Mouse (Mus musculus) kidney, embryonic 16.5 days (tissue): Measurements from ENCODE around the gene Map4k1. TPM values are rescaled to one million over a fixed set of nuclear protein-coding genes. Genes with fewer than 3 reads are reported as not detected.

Experiments used
- ATAC-seq: fragments of 200-750 bp; cut with Nextera tagmentation; 2 replicates; pipeline ENCODE4 v1.8.0; 2017; ENCODE audit warnings: moderate TSS enrichment; ENCODE audit not compliant: low FRiP score, low TSS enrichment
- H3K27ac ChIP-seq: fragments of 300-500 bp; sonication (generic); 2 replicates; pipeline ENCODE4 v1.5.1; 2014; ENCODE audit warnings: low read length
- H3K27me3 ChIP-seq: fragments of 300-500 bp; sonication (generic); 2 replicates; pipeline ENCODE4 v1.6.1; 2014; ENCODE audit warnings: low read length, control low read depth, mixed read lengths; ENCODE audit not compliant: insufficient read depth
- H3K36me3 ChIP-seq: fragments of 300-500 bp; sonication (generic); 2 replicates; pipeline ENCODE4 v1.6.1; 2014; ENCODE audit warnings: low read length, control low read depth, mixed read lengths; ENCODE audit not compliant: insufficient read depth
- H3K4me1 ChIP-seq: fragments of 300-500 bp; sonication (generic); 2 replicates; pipeline ENCODE4 v1.6.1; 2014; ENCODE audit warnings: low read length, control low read depth, mixed read lengths; ENCODE audit not compliant: insufficient read depth
- H3K4me2 ChIP-seq: fragments of 300-500 bp; sonication (generic); replicated peaks from 2 replicates; pipeline ENCODE4 v1.6.1; 2014; ENCODE audit warnings: low read depth, low read length
- H3K4me3 ChIP-seq: fragments of 300-500 bp; sonication (generic); 2 replicates; pipeline ENCODE4 v1.5.1; 2014; ENCODE audit warnings: mild to moderate bottlenecking, low read length
- H3K9ac ChIP-seq: fragments of 300-500 bp; sonication (generic); replicated peaks from 2 replicates; pipeline ENCODE4 v1.6.1; 2014; ENCODE audit warnings: low read length
- H3K9me3 ChIP-seq: fragments of 300-500 bp; sonication (generic); 2 replicates; pipeline ENCODE4 v1.6.1; 2016; ENCODE audit warnings: low read length, control low read depth
- WGBS: fragments of 180-500 bp; shearing (Covaris S2); extraction: QIAGEN DNeasy Blood & Tissue Kit; methylation state at CpG from one replicate; pipeline ENCODE4 v1.1.7; 2014; 5-methylcytosine and 5-hydroxymethylcytosine counted together
- polyA plus RNA-seq: library from polyadenylated mRNA; unstranded; fragments of >200 nt; fragmentation: Nextera tagmentation; extraction: Ambion mirVana; gene quantifications from 2 replicates; pipeline ENCODE4 v1.2.1, GENCODE M21; 2015

Gene Map4k1
- polyA plus RNA-seq, 1 experiment from 2014 or later, result 9.7 TPM

DNA sequence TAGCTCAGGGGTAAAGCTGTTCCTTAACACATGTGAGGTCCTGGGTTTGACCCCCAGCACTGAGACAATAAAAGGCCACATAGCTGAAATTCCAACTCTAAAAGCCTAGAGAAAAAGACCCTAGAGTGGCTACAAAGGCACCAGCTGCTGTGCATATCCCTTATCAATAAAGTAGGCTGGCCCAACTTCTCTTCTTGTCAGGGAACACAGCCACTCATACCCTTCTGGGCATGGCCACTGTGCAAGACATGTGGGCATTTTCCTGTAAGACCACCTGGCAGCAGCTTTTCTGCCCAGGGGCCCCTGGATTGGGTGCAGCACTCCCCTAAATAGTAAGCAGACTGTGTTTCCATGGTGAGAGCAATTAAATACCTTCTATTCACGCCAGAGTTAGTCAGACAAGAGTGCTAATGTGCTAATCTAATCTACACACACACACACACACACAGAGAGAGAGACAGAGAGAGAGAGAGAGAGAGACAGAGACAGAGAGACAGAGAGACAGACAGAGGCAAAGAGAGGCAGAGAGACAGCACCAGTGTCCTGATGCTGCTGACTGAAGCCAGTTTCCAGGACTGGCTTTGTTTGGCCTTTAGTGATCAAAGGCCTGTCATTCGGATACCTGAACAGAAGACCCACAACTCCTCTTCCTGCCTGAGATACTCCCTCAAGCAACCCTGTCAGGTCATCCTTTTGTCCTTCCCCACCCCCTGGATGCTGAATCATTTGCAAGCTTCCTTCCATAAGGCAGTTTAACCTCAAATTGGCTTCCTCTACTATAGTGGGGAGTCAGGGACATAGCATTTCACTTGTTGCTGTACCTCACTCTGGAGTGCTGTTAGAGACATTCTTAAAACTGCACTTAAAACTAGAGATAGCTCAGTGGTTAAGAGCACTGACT is 28.1 kb upstream of the Map4k1 start:
- no peaks in the 10 kb centered on the region for H3K36me3 ChIP-seq
- 11% methylated on average over 2 of the region's 2 CpGs for WGBS
- no peak overlapping the region for H3K4me3 ChIP-seq
- H3K27ac ChIP-seq, result peak overlapping the region; percentile 88
- H3K9ac ChIP-seq, result no peak overlapping the region; the same call in 1 of the 2 replicates
- peak overlapping the region; percentile 6; the same call in 1 of the 2 replicates for H3K4me2 ChIP-seq
- H3K4me1 ChIP-seq, result peaks cover 91% of the 10 kb centered on the region
- ATAC-seq, result 0 out of 2 replicates have a peak, but pooled peaks have one; percentile 14
- no peaks in the 10 kb centered on the region for H3K27me3 ChIP-seq
- H3K9me3 ChIP-seq, result no peaks in the 10 kb centered on the region

DNA sequence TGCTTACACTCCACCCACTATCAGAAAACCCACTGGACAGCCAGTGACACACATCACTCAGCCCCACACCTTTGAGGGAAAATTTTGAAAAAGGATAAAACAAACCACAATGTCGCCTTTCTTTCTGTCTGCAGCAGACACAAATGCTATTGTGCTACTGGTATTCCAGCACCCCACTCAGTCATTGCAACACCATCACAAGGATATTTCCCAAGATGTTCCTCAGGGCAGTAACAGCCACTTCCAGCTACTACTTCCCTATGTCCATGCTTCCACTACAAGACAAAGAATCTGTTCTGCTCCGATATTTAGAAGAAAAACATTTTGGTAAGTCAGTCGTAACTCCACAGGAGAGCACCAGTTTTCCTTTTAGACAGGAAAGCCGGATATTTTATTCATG is 27.1 kb upstream of the Map4k1 start:
- 82% methylated on average over 4 of the region's 4 CpGs for whole genome bisulfite sequencing
- Histone ChIP-seq H3K4me2 (no peak overlapping the region), H3K4me3 (no peak overlapping the region), H3K9me3 (no peaks in the 10 kb centered on the region), H3K9ac (no peak overlapping the region), H3K27ac (peak overlapping the region; percentile 39; the same call in 1 of the 2 replicates), H3K36me3 (no peaks in the 10 kb centered on the region), H3K4me1 (peaks cover 91% of the 10 kb centered on the region), H3K27me3 (no peaks in the 10 kb centered on the region)
- no peak for ATAC-seq

DNA sequence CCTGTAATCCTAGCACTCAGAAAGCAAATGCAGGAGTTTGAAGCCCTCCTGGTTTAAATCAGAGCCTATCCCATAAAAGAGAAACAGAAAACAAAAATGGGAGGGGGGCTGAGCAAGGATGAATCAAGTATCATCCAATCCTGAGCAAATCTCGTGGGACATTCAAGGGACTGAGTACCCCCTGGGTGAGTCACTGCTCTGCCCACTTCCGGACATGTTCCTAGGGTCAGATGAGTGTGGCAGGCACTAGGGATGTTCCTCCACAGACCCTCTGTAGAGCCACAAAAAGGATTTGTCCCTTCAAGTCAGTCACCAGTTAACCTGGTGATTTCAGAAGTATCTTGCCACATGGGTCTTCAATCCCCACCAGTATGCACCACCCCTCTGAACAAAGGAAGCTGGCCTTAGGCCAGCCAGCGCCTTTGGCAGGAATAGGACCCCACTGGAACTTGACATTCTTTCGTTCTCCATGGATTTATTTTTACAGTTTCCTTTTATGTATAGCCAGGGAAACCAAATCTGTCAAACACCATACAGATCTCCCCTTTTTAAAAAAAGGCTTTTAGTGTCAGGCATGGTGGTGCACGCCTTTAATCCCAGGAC is 26.5 kb upstream of the Map4k1 start:
- WGBS, result 54% methylated on average over 5 of the region's 5 CpGs

DNA sequence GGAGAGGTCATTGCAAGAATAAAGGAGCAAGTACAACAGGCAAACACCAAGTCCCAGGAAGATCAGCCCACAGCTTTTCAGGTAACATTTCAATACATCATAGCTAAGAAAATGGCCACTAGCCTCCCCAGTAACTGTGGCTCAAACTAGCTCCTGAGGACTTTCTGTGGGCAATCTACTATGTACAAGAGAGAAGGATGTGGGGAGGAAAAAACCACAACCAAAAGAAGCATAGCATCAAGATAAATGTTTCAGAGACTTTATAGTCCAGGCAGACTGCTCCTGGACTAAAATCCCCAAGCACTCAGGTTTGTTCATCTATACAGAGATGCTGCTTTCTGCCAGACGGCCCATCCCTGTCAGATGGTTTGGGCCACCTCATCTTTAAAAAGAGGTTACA is 25.6 kb upstream of the Map4k1 start:
- WGBS, result 89% methylated on average over 1 of the region's 1 CpGs

More for the DNA sequence above, 26.5 kb upstream of the Map4k1 start:
- Histone ChIP-seq H3K4me3 (no peak overlapping the region), H3K9me3 (no peaks in the 10 kb centered on the region), H3K27ac (peak overlapping the region; percentile 39; the same call in 1 of the 2 replicates), H3K27me3 (no peaks in the 10 kb centered on the region), H3K36me3 (no peaks in the 10 kb centered on the region), H3K4me2 (no peak overlapping the region), H3K9ac (no peak overlapping the region), H3K4me1 (peaks cover 91% of the 10 kb centered on the region)
- ATAC-seq, result no peak

DNA sequence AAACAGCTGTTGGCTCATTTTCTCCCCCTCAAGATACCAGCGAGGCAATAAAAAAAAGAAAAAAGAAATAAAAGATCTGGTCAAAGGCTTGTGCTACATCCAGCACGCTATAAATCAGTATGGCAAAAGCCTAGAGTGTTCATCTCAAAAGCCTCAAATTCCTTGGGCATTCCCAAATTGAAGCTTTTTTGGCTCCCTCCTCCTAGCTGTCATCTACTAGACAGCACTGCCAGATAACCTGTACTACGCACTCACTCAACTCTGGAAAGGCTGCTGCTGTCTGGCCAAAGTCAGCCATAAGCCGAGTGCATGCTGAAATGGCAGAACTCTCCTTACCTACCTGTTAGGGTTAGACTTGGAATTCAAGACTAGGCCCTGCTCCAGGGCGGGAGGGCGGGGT is 24.6 kb upstream of the Map4k1 start:
- Histone ChIP-seq H3K9ac (no peak overlapping the region), H3K27ac (0 out of 2 replicates have a peak overlapping the region, but pooled peaks have one; percentile 16)

More for the DNA sequence above, 25.6 kb upstream of the Map4k1 start:
- Histone ChIP-seq H3K36me3 (no peaks in the 10 kb centered on the region), H3K4me1 (peaks cover 91% of the 10 kb centered on the region), H3K4me3 (no peak overlapping the region), H3K27ac (no peak overlapping the region), H3K27me3 (no peaks in the 10 kb centered on the region), H3K9ac (no peak overlapping the region), H3K4me2 (no peak overlapping the region), H3K9me3 (no peaks in the 10 kb centered on the region)
- ATAC-seq, result no peak

DNA sequence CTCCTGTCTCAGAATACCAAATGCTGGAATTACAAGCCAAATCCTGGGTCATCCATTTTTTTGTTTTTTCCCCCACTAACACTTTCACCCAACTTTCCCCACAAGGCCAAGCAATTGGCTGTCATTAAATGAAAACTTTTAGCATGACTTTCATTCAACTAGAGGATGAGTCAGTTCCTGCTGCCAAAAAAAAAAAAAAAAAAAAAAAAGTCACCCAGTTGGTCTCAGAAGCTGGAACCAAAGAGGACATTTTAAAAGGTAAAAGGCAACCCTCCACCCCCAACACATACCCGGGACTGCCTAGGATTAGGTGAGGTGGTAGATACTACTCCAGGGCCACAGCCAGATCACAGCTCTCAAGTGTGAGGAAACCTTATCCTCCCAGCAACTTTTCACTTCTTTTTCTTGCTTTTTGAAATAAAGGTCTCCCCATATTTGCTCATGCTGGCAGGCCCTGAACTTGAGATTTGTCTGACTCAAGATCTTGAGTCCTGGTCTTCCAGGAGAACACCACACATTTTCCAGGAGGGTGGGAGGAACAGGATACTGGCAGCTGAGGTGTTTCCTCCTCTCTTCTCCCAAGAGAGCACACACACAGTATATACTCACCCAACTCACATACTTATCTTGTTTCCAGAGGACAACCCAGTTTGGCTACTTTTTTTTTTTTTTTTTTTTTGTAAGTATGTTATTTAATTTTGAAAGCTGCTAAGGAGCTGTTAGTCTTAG is 23.7 kb upstream of the Map4k1 start:
- Histone ChIP-seq H3K4me1 (peaks cover 74% of the 10 kb centered on the region), H3K9ac (no peak overlapping the region), H3K4me2 (peak overlapping the region; percentile 64; the same call in 1 of the 2 replicates), H3K36me3 (no peaks in the 10 kb centered on the region), H3K27ac (peak overlapping the region; percentile 35; the same call in 1 of the 2 replicates), H3K27me3 (no peaks in the 10 kb centered on the region), H3K9me3 (no peaks in the 10 kb centered on the region), H3K4me3 (no peak overlapping the region)
- WGBS, result 41% methylated on average over 1 of the region's 1 CpGs
- no peak for ATAC-seq

More for the DNA sequence above, 24.6 kb upstream of the Map4k1 start:
- Histone ChIP-seq H3K27me3 (no peaks in the 10 kb centered on the region), H3K4me3 (no peak overlapping the region), H3K9me3 (no peaks in the 10 kb centered on the region), H3K4me2 (no peak overlapping the region), H3K36me3 (no peaks in the 10 kb centered on the region), H3K4me1 (peaks cover 81% of the 10 kb centered on the region)
- ATAC-seq, result no peak
- 61% methylated on average over 6 of the region's 6 CpGs for WGBS

DNA sequence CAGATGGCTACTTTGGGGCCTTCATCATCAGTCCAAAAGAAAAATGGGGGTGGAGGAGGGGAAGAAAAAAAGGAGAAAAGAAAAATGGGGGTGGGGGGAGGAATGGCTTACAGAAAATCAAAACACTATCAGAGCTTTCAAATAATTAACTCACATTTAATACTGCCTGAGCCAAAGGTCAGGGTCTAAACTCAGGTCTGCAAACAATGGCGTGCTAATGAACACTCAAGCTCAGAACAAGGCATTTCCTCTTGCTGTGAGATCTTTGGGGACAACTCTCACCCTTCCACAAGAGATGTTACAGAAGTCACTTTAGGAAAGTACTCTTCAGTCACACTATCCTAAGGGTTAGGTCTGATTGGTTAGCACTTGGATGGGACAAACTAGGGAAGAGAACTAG is 23.1 kb upstream of the Map4k1 start:
- 11% methylated on average over 1 of the region's 1 CpGs for WGBS
- Histone ChIP-seq H3K27me3 (no peaks in the 10 kb centered on the region), H3K9ac (peak overlapping the region; percentile 25; the same call in 1 of the 2 replicates), H3K4me3 (peak overlapping the region; percentile 98), H3K4me1 (peaks cover 73% of the 10 kb centered on the region), H3K9me3 (no peaks in the 10 kb centered on the region), H3K36me3 (no peaks in the 10 kb centered on the region), H3K4me2 (peak overlapping the region; percentile 64), H3K27ac (peak overlapping the region; percentile 77)
- ATAC-seq, result no peak

DNA sequence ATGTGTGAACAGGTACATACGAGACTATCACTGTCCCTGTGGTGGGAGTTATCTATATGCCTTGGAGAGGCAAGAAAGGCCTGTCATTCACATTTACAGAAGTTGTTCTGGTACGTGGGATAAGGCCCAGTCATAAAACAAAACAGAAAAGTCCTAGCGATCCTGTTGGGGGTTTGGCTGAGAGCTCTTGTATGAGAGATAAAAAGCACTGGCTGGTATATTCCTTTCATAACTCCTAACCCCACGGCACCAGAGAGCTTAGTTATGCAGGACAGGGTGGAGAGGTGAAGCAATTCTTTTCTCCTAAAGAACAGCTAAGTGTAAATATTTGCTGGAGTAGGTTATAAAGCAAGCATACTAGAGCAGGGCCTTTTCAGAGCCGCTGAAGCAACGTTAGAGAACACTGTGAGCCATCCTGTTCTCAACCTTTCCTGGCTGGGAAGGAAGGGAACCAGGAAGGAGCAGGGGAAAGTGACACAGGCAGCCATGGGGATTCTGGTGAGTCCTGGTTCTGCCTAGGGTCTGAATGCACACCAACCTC is 22.3 kb upstream of the Map4k1 start:
- Histone ChIP-seq H3K9ac (peak overlapping the region; percentile 98), H3K27me3 (no peaks in the 10 kb centered on the region), H3K4me2 (peak overlapping the region; percentile 64), H3K4me1 (peaks cover 69% of the 10 kb centered on the region), H3K4me3 (peak overlapping the region; percentile 98), H3K9me3 (no peaks in the 10 kb centered on the region), H3K27ac (peak overlapping the region; percentile 77), H3K36me3 (no peaks in the 10 kb centered on the region)
- no peak for ATAC-seq
- WGBS, result 19% methylated on average over 6 of the region's 6 CpGs

DNA sequence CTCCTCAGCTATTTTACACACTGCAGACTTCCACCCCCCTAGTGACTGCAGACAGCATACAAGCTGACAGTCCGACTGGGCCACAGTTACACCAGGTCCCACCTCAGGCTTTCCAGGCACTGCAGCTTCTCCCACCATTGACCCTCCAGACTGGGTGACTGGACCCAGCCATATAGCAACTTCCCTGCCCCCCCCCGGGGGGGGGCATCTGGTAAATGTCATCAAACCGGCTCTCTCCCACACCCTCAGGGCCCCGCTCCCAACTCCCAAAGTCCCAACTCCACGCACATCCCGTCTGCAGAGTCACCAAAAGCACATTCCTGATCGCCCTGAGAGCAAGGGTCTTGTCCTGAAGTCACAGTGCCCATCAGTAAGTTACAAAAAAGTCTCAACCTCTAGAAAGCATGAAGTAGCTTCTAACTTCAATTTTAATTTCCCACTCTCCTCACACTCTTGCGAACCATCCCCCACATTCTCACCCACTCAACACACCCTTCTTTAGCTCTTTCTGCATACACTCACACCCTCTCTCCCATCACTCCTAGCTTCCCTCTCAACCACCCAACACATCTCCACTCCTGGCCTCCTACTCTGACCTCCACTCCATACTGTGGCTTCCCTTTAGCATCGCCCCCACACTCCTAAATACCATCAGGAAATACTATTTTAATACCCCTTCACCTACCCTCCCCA is 21.4 kb upstream of the Map4k1 start:
- 12% methylated on average over 9 of the region's 9 CpGs for WGBS
- peaks cover 64% of the 10 kb centered on the region for H3K4me1 ChIP-seq
- H3K4me2 ChIP-seq, result peak overlapping the region; percentile 64
- no peak for ATAC-seq
- H3K9me3 ChIP-seq, result no peaks in the 10 kb centered on the region
- peak overlapping the region; percentile 98 for H3K4me3 ChIP-seq
- no peaks in the 10 kb centered on the region for H3K27me3 ChIP-seq
- peak overlapping the region; percentile 98 for H3K9ac ChIP-seq
- peak overlapping the region; percentile 77 for H3K27ac ChIP-seq
- H3K36me3 ChIP-seq, result no peaks in the 10 kb centered on the region
